Mouse (Mus musculus) myocyte (in vitro differentiated cells): ENCODE results near the gene Usp15. TPM values are rescaled to one million over a fixed set of nuclear protein-coding genes. Genes with fewer than 3 reads are reported as not detected.

Source experiments
- H3K27me3 ChIP-seq: one replicate; pipeline ENCODE4 v1.6.1; 2011; ENCODE audit not compliant: control insufficient read depth, insufficient read depth, insufficient read length
- H3K36me3 ChIP-seq: one replicate; pipeline ENCODE4 v1.6.1; 2011; ENCODE audit not compliant: control insufficient read depth, insufficient read depth
- H3K4me2 ChIP-seq: one replicate; pipeline ENCODE4 v1.6.1; 2011; ENCODE audit warnings: low read depth, control low read depth
- H3K4me3 ChIP-seq: one replicate; pipeline ENCODE4 v1.5.1; 2011; ENCODE audit warnings: mild to moderate bottlenecking, control low read depth, moderate library complexity
- H3K79me2 ChIP-seq: one replicate; pipeline ENCODE4 v1.6.1; 2011; ENCODE audit not compliant: control insufficient read depth, insufficient read depth
- H3ac ChIP-seq: one replicate; pipeline ENCODE4 v1.6.1; 2011; ENCODE audit not compliant: control insufficient read depth, insufficient read length
- CEBPB ChIP-seq: IDR thresholded peaks from 2 replicates; pipeline ENCODE4 v1.6.1; 2011; ENCODE audit warnings: mild to moderate bottlenecking, moderate library complexity; ENCODE audit not compliant: poor library complexity, insufficient read depth, severe bottlenecking
- E2F4 ChIP-seq: IDR thresholded peaks from one replicate; pipeline ENCODE4 v1.6.1; 2011; ENCODE audit warnings: mild to moderate bottlenecking, control low read depth, moderate library complexity; ENCODE audit not compliant: insufficient read depth
- MAX ChIP-seq: IDR thresholded peaks from one replicate; pipeline ENCODE4 v1.6.1; 2011; ENCODE audit warnings: low read depth, mild to moderate bottlenecking, control low read depth
- MYOD1 ChIP-seq, 3 experiments: IDR thresholded peaks; one replicate each; pipeline ENCODE4 v1.6.1; 2011; ENCODE audit warnings: control low read depth in 2 of 3, low read depth in 2 of 3, mild to moderate bottlenecking in 2 of 3, moderate library complexity in 1 of 3; ENCODE audit not compliant: insufficient read length in 2 of 3, control insufficient read depth in 1 of 3
- MYOG ChIP-seq, 3 experiments: IDR thresholded peaks; one replicate each; pipeline ENCODE4 v1.6.1; 2011; ENCODE audit warnings: control low read depth in 2 of 3, low read depth in 2 of 3, mild to moderate bottlenecking in 2 of 3; ENCODE audit not compliant: insufficient read length in 2 of 3, control insufficient read depth in 1 of 3, insufficient read depth in 1 of 3
- POLR2A ChIP-seq: IDR thresholded peaks from one replicate; pipeline ENCODE4 v1.6.1; 2011; ENCODE audit warnings: low read depth, mild to moderate bottlenecking, control low read depth, moderate library complexity; ENCODE audit not compliant: insufficient read length
- POLR2AphosphoS2 ChIP-seq: IDR thresholded peaks from one replicate; pipeline ENCODE4 v1.6.1; 2011; ENCODE audit warnings: low read depth, control low read depth; ENCODE audit not compliant: insufficient read length
- REST ChIP-seq: IDR thresholded peaks from one replicate; pipeline ENCODE4 v1.6.1; 2011; ENCODE audit warnings: mild to moderate bottlenecking, control low read depth, moderate library complexity; ENCODE audit not compliant: insufficient read depth, insufficient read length
- SRF ChIP-seq: IDR thresholded peaks from one replicate; pipeline ENCODE4 v1.6.1; 2011; ENCODE audit warnings: low read depth; ENCODE audit not compliant: control insufficient read depth, insufficient read length
- TCF12 ChIP-seq: IDR thresholded peaks from one replicate; pipeline ENCODE4 v1.6.1; 2011; ENCODE audit warnings: mild to moderate bottlenecking, control low read depth; ENCODE audit not compliant: poor library complexity, insufficient read depth, severe bottlenecking
- TCF3 ChIP-seq: IDR thresholded peaks from one replicate; pipeline ENCODE4 v1.6.1; 2011; ENCODE audit warnings: low read depth, control low read depth; ENCODE audit not compliant: insufficient read length
- USF1 ChIP-seq: IDR thresholded peaks from one replicate; pipeline ENCODE4 v1.6.1; 2011; ENCODE audit warnings: low read depth, mild to moderate bottlenecking, control low read depth, moderate library complexity
- polyA plus RNA-seq: library from polyadenylated mRNA; unstranded; fragments of >200 nt; fragmentation: generic; extraction: Trizol; gene quantifications from one replicate; pipeline ENCODE4 v1.2.1, GENCODE M21; 2012; ENCODE audit warnings: missing spikeins

Gene Usp15
- polyA plus RNA-seq, 1 experiment: 18.7 TPM

DNA sequence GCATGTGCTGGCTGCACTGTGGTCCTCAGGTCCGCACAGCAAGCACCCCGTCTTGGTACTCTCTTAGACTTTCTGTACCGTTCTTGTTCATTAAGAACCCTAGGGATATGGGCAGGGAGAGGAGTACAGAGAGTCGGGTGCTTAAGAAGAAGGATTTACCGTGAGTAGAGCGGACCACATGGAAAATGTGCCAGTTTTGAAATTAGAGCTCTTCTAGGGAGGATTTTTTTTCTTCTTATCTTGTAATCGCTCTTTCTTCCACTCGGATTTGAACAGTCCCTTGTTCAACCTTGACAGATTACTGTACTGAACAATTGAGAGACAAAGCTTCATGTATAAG, 3.5 kb upstream of the Usp15 start:
- Histone ChIP-seq H3K79me2 (peaks cover 10% of the 10 kb centered on the region), H3ac (no peak overlapping the region), H3K36me3 (no peaks in the 10 kb centered on the region), H3K4me3 (no peak overlapping the region), H3K27me3 (no peaks in the 10 kb centered on the region), H3K4me2 (no peak overlapping the region)
- TF ChIP-seq REST (no peak), USF1 (no peak), MAX (no peak), TCF3 (no peak), MYOD1 (IDR thresholded peaks at IDR 0.05; ENCODE audit: control insufficient read depth in 1 of 3, insufficient read length in 2 of 3, low read depth in 2 of 3) (no peak), MYOG (IDR thresholded peaks at IDR 0.05; ENCODE audit: control insufficient read depth in 1 of 3, insufficient read depth in 1 of 3, insufficient read length in 2 of 3, low read depth in 2 of 3) (no peak), POLR2AphosphoS2 (no peak), E2F4 (no peak), POLR2A (no peak), TCF12 (no peak), CEBPB (no peak), SRF (no peak)

DNA sequence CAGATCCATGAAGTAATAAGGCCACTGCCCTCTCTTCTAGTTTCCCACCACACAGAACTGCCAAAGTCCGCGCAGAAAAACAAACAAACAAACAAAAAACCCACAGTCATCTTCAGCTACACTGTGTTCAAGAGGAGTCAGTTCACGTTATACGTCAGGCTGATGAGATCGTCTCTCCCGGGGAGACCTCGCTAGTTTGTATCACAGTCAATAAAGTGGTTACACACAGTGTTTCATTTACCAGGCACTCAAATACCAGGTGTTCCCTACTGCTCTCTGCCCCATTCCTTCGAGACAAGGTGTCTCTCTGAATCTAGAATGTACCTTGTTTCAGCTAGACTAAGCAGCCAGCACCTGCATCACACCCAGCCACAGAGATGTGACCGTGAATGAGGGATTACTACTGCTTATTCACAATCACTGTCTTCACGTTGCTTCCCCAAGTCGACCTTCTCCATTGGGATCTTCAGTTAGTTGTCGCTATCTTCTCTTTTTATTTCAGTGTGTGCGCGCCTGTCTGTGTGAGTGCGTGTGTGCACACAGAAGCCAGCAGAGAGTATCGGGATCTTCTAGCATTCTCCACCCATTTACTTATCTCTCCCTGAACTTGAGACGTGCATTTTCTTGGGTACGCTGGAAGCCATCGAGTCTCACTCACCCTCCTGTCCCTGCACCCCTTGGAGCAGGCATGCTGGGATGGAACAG, 3.0 kb upstream of the Usp15 start:
- H3K4me2 ChIP-seq: no peak overlapping the region
- TF ChIP-seq TCF12 (no peak), SRF (no peak), TCF3 (no peak), MAX (no peak), MYOG (IDR thresholded peaks at IDR 0.05; ENCODE audit: control insufficient read depth in 1 of 3, insufficient read depth in 1 of 3, insufficient read length in 2 of 3, low read depth in 2 of 3) (no peak)
- H3K79me2 ChIP-seq: peaks cover 16% of the 10 kb centered on the region
- H3K27me3 ChIP-seq: no peaks in the 10 kb centered on the region
- H3K36me3 ChIP-seq: no peaks in the 10 kb centered on the region
- no peak overlapping the region for H3ac ChIP-seq
- no peak overlapping the region for H3K4me3 ChIP-seq

DNA sequence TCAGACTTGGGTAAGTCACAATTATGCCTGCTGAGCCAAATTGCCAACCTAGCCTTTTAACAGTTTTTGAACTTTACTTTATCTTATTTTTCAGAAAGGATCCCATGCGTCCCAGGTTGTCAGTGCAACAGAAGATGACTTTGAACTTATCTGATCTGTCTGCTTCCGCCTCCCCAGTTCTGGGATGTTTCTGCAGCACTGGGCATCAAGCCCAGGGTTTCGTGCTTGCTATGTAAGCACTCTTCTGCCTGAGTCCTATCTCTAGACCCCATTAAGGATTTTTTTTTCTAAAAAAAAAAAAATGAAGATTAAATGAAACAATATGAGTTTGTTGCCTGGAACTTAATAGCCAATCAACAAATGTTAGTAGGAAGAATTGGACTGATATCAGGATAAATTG, 2.3 kb upstream of the Usp15 start:
- no peak overlapping the region for H3K4me2 ChIP-seq
- TF ChIP-seq TCF12: no peak
- TF ChIP-seq E2F4: no peak
- TF ChIP-seq MAX: no peak
- TF ChIP-seq POLR2A: no peak
- TF ChIP-seq POLR2AphosphoS2: no peak
- no peak for TF ChIP-seq MYOD1 (IDR thresholded peaks at IDR 0.05; ENCODE audit: control insufficient read depth in 1 of 3, insufficient read length in 2 of 3, low read depth in 2 of 3)
- no peak for TF ChIP-seq MYOG (IDR thresholded peaks at IDR 0.05; ENCODE audit: control insufficient read depth in 1 of 3, insufficient read depth in 1 of 3, insufficient read length in 2 of 3, low read depth in 2 of 3)
- TF ChIP-seq USF1: no peak
- TF ChIP-seq SRF: no peak
- no peak for TF ChIP-seq REST
- TF ChIP-seq TCF3: no peak
- TF ChIP-seq CEBPB: no peak
- H3K79me2 ChIP-seq: peaks cover 22% of the 10 kb centered on the region
- H3K36me3 ChIP-seq: no peaks in the 10 kb centered on the region
- H3ac ChIP-seq: no peak overlapping the region
- no peaks in the 10 kb centered on the region for H3K27me3 ChIP-seq
- H3K4me3 ChIP-seq: no peak overlapping the region

DNA sequence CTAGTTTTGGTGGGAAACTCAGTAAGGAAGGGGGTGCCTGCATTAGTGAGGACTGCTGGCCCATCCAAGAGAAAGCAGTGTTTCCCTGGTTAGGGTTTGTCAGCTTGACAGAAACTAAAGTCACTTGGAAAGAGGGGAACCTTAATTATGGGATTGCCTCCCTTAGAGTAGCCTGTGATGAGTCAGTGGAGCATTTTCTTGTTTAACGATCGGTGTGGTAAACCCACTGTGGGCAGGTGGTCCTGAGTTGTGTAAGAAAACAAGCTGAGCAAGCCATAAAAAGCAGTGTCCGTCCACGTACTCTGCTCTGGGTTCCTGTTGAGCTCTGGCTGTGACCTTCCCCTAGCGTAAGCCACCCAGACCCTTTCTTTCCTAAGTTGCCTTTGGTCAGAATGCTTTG, 1.4 kb upstream of the Usp15 start:
- Histone ChIP-seq H3K36me3 (no peaks in the 10 kb centered on the region), H3K4me2 (no peak overlapping the region), H3K4me3 (peak overlapping the region; percentile 57), H3K27me3 (no peaks in the 10 kb centered on the region), H3ac (no peak overlapping the region), H3K79me2 (peaks cover 32% of the 10 kb centered on the region)
- no peak for TF ChIP-seq CEBPB
- TF ChIP-seq TCF3: no peak

DNA sequence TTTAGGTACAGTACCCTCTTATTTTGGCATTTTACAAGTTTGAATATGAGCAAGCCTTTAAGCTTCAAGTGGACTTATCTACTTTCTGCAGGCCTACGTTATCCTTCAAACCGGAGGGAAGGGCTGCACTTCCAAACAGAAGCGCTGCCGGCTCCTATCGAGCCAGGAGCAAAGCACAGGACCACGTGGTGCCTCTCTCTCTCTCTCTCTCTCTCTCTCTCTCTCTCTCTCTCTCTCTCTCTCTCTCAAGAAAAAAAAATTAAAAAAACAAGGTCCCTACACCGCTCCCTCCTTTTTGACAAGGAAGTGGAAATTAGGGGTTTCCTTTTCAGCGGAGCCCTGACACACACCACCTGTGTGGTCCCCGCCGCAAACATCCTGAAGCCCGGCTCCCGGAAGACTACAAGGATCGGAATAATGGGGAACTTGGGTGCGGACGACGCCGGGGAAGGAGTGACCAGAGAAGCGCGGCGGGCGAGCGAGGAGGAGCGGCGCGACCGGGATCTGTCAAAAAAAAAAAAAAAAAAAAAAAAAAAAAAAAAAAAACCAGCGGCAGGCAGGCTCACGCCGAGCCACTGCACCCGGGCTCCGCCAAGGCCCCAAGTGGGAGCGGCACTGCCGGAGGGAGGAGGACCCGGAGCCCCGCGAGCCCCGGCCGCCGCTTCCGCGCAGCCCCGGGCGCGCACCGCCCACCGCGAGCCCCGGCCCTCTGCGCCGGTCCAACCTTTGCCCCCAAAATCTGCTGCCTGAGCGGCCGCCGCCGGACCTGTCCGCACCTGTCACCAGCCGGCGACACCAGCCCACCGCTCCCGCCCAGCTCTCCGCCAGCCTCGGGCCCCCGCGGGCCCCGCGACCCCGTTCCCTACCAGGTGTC, 597 bp downstream of the Usp15 start:
- Histone ChIP-seq H3ac (peak overlapping the region; percentile 62), H3K27me3 (no peaks in the 10 kb centered on the region), H3K36me3 (no peaks in the 10 kb centered on the region), H3K79me2 (peaks cover 51% of the 10 kb centered on the region), H3K4me3 (peak overlapping the region; percentile 57), H3K4me2 (peak overlapping the region; percentile 84)
- TF ChIP-seq E2F4 (no peak), TCF12 (no peak), POLR2AphosphoS2 (no peak), SRF (no peak), MAX (no peak), POLR2A (no peak), CEBPB (no peak), MYOD1 (IDR thresholded peaks at IDR 0.05; ENCODE audit: control insufficient read depth in 1 of 3, insufficient read length in 2 of 3, low read depth in 2 of 3) (peak in 2 of 3 experiments; percentile 25 to 68), MYOG (IDR thresholded peaks at IDR 0.05; ENCODE audit: control insufficient read depth in 1 of 3, insufficient read depth in 1 of 3, insufficient read length in 2 of 3, low read depth in 2 of 3) (peak in 2 of 3 experiments; percentile 33 to 69), USF1 (peak; percentile 85)
